Mouse (Mus musculus) liver, adult 2 months (tissue): Measurements from ENCODE around the gene Rnf157.

Experiments
- CTCF ChIP-seq: fragments of 200-500 bp; IDR thresholded peaks from 2 replicates; pipeline ENCODE4 v1.5.1; 2011; ENCODE audit warnings: low read depth, low read length, control low read depth
- POLR2A ChIP-seq: fragments of 200-500 bp; IDR thresholded peaks from 2 replicates; pipeline ENCODE4 v1.6.1; 2011; ENCODE audit warnings: low read length, control low read depth; ENCODE audit not compliant: insufficient read depth; ENCODE audit errors: extremely low read depth

DNA sequence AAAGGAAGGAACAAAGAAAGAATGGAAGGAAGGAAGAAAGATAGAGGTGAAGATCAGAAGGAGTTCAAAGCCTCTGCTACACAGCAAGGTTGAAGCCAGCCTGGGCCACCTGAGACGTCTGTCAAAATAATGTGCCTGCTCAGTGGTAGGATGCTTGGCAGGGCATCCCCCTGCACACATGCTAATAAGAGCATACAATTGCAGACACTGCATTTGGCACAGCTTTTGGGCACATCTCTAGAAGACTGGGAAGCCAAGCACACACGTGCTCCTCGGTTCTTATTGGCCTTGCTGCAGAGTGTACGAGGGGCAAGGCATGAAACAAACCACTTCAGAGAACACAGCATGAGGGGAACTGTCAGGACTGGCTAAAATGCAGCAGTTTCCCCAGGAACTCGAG is 26.8 kb downstream of the Rnf157 start:
- TF ChIP-seq POLR2A (no peak), CTCF (no peak)
